Mouse (Mus musculus) MEL (cell line): ENCODE measurements around the gene Kcns1. TPM values are rescaled to one million over a fixed set of nuclear protein-coding genes. Genes with fewer than 3 reads are reported as not detected.

Experiments used
- DNase-seq: peaks from one replicate; pipeline ENCODE4 v3.0.0; 2011; ENCODE audit warnings: low read depth, low spot score
- H3K27ac ChIP-seq: 2 replicates; pipeline ENCODE4 v1.5.1; 2012; ENCODE audit warnings: low read depth, mild to moderate bottlenecking, control low read depth, low read length, moderate library complexity; ENCODE audit not compliant: control insufficient read depth
- H3K27me3 ChIP-seq, 2 experiments: fragments of 150-350 bp in 1 of 2; sonication (generic) in 1 of 2; 2 replicates each; pipeline ENCODE4 v1.6.1; 2012; ENCODE audit warnings: low read length in 2 of 2, mild to moderate bottlenecking in 2 of 2, improper control_type of control experiment in 1 of 2, moderate library complexity in 1 of 2; ENCODE audit not compliant: insufficient read depth in 2 of 2, control insufficient read depth in 1 of 2
- H3K36me3 ChIP-seq, 2 experiments: 2 replicates each; pipeline ENCODE4 v1.6.1; 2012 to 2014; ENCODE audit warnings: low read length in 2 of 2, improper control_type of control experiment in 1 of 2, inconsistent platforms in 1 of 2, mild to moderate bottlenecking in 1 of 2; ENCODE audit not compliant: insufficient read depth in 2 of 2, control insufficient read depth in 1 of 2
- H3K4me1 ChIP-seq, 2 experiments: fragments of 150-350 bp in 1 of 2; sonication (generic) in 1 of 2; 2 replicates each; pipeline ENCODE4 v1.6.1; 2012; ENCODE audit warnings: low read length in 2 of 2, improper control_type of control experiment in 1 of 2, mild to moderate bottlenecking in 1 of 2; ENCODE audit not compliant: insufficient read depth in 2 of 2, control insufficient read depth in 1 of 2
- H3K4me3 ChIP-seq, 2 experiments: fragments of 150-350 bp in 1 of 2; sonication (generic) in 1 of 2; 2 replicates each; pipeline ENCODE4 v1.5.1; 2012; ENCODE audit warnings: low read depth in 2 of 2, low read length in 2 of 2, mild to moderate bottlenecking in 2 of 2, moderate library complexity in 2 of 2, control low read depth in 1 of 2, improper control_type of control experiment in 1 of 2; ENCODE audit not compliant: control insufficient read depth in 1 of 2, insufficient read depth in 1 of 2
- H3K79me2 ChIP-seq: 2 replicates; pipeline ENCODE4 v1.6.1; 2012; ENCODE audit warnings: mild to moderate bottlenecking, low read length, moderate library complexity; ENCODE audit not compliant: control insufficient read depth, poor library complexity, insufficient read depth
- H3K9ac ChIP-seq: 2 replicates; pipeline ENCODE4 v1.6.1; 2012; ENCODE audit warnings: low read depth, mild to moderate bottlenecking, control low read depth, low read length, moderate library complexity; ENCODE audit not compliant: control insufficient read depth, poor library complexity, severe bottlenecking
- H3K9me3 ChIP-seq: fragments of 150-350 bp; sonication (generic); replicated peaks from 2 replicates; pipeline ENCODE4 v1.6.1; 2012; ENCODE audit warnings: mild to moderate bottlenecking, low read length, improper control_type of control experiment, moderate library complexity; ENCODE audit not compliant: insufficient read depth
- BHLHE40 ChIP-seq: IDR thresholded peaks from 2 replicates; pipeline ENCODE4 v1.6.1; 2012; ENCODE audit warnings: low read depth, mild to moderate bottlenecking, inconsistent platforms, low read length, improper control_type of control experiment, borderline replicate concordance
- CHD1 ChIP-seq: IDR thresholded peaks from 2 replicates; pipeline ENCODE4 v1.6.1; 2012; ENCODE audit warnings: low read depth, mild to moderate bottlenecking, inconsistent platforms, low read length, improper control_type of control experiment
- CHD2 ChIP-seq: IDR thresholded peaks from 2 replicates; pipeline ENCODE4 v1.6.1; 2011; ENCODE audit warnings: low read length, improper control_type of control experiment
- CTCF ChIP-seq, 3 experiments: IDR thresholded peaks in 2 of 3; conservative IDR thresholded peaks in 1 of 3; 2 replicates each; pipeline ENCODE4 v1.5.1; 2011 to 2012; ENCODE audit warnings: low read length in 3 of 3, low read depth in 2 of 3, mild to moderate bottlenecking in 2 of 3, improper control_type of control experiment in 1 of 3, inconsistent platforms in 1 of 3, mixed read lengths in 1 of 3, moderate library complexity in 1 of 3; ENCODE audit not compliant: control insufficient read depth in 1 of 3, insufficient read depth in 1 of 3, poor library complexity in 1 of 3, severe bottlenecking in 1 of 3
- E2F4 ChIP-seq: IDR thresholded peaks from 2 replicates; pipeline ENCODE4 v1.6.1; 2011; ENCODE audit warnings: low read depth, low read length, improper control_type of control experiment, borderline replicate concordance
- EP300 ChIP-seq, 2 experiments: IDR thresholded peaks; 2 replicates each; pipeline ENCODE4 v1.6.1; 2011; ENCODE audit warnings: improper control_type of control experiment in 2 of 2, low read length in 2 of 2, low read depth in 1 of 2, mild to moderate bottlenecking in 1 of 2
- GABPA ChIP-seq: IDR thresholded peaks from 2 replicates; pipeline ENCODE4 v1.6.1; 2012; ENCODE audit warnings: low read depth, mild to moderate bottlenecking, inconsistent platforms, low read length, improper control_type of control experiment, moderate library complexity
- GATA1 ChIP-seq: IDR thresholded peaks from 2 replicates; pipeline ENCODE4 v1.6.1; 2011; ENCODE audit warnings: low read depth, low read length, improper control_type of control experiment
- MXI1 ChIP-seq: IDR thresholded peaks from 2 replicates; pipeline ENCODE4 v1.6.1; 2011; ENCODE audit warnings: mild to moderate bottlenecking, low read depth, low read length, improper control_type of control experiment
- NRF1 ChIP-seq: IDR thresholded peaks from 2 replicates; pipeline ENCODE4 v1.6.1; 2014; ENCODE audit warnings: low read depth, mild to moderate bottlenecking, inconsistent platforms, low read length, improper control_type of control experiment, moderate library complexity; ENCODE audit not compliant: poor library complexity, insufficient read depth, severe bottlenecking
- POLR2A ChIP-seq, 2 experiments: IDR thresholded peaks; 2 replicates each; pipeline ENCODE4 v1.6.1; 2011 to 2012; ENCODE audit warnings: low read length in 2 of 2, mild to moderate bottlenecking in 2 of 2, control low read depth in 1 of 2, improper control_type of control experiment in 1 of 2, low read depth in 1 of 2, moderate library complexity in 1 of 2; ENCODE audit not compliant: control insufficient read depth in 1 of 2, insufficient read depth in 1 of 2, poor library complexity in 1 of 2
- POLR2AphosphoS2 ChIP-seq: IDR thresholded peaks from 2 replicates; pipeline ENCODE4 v1.6.1; 2011; ENCODE audit warnings: low read length, improper control_type of control experiment
- POLR2AphosphoS5 ChIP-seq: IDR thresholded peaks from 2 replicates; pipeline ENCODE4 v1.6.1; 2012; ENCODE audit warnings: low read depth, borderline replicate concordance, mild to moderate bottlenecking, inconsistent platforms, low read length, moderate library complexity, mixed read lengths
- TCF12 ChIP-seq: IDR thresholded peaks from 2 replicates; pipeline ENCODE4 v1.6.1; 2014; ENCODE audit warnings: low read depth, mild to moderate bottlenecking, inconsistent platforms, low read length, improper control_type of control experiment, moderate library complexity
- UBTF ChIP-seq: IDR thresholded peaks from 2 replicates; pipeline ENCODE4 v1.6.1; 2012; ENCODE audit warnings: low read depth, mild to moderate bottlenecking, inconsistent platforms, low read length, improper control_type of control experiment, moderate library complexity, borderline replicate concordance; ENCODE audit not compliant: insufficient read depth
- ZKSCAN1 ChIP-seq: IDR thresholded peaks from 2 replicates; pipeline ENCODE4 v1.6.1; 2012; ENCODE audit warnings: low read depth, mild to moderate bottlenecking, inconsistent platforms, low read length, improper control_type of control experiment, moderate library complexity
- ZMIZ1 ChIP-seq: IDR thresholded peaks from 2 replicates; pipeline ENCODE4 v1.6.1; 2012; ENCODE audit warnings: low read depth, mild to moderate bottlenecking, inconsistent platforms, low read length, improper control_type of control experiment, moderate library complexity
- ZNF384 ChIP-seq: IDR thresholded peaks from 2 replicates; pipeline ENCODE4 v1.6.1; 2012; ENCODE audit warnings: low read depth, mild to moderate bottlenecking, inconsistent platforms, low read length, improper control_type of control experiment
- polyA plus RNA-seq, 2 experiments: library from polyadenylated mRNA; stranded (reverse) in 1 of 2; unstranded in 1 of 2; fragments of >175 nt in 1 of 2; fragments of >200 nt in 1 of 2; gene quantifications; 2 replicates each; pipeline versions ENCODE4 v1.2.1 to v1.2.4; 2012; ENCODE audit warnings: low replicate concordance in 2 of 2, low read depth in 1 of 2; ENCODE audit not compliant: insufficient read length in 2 of 2, insufficient read depth in 1 of 2, missing spikeins in 1 of 2
- total RNA-seq: library from RNA; depleted of rRNA; stranded (reverse); fragments of 300-350 nt; gene quantifications from 2 replicates; pipeline ENCODE4 v1.2.3, GENCODE M21; 2012

Kcns1 gene
- total and polyA plus RNA-seq, 3 experiments: not detected

DNA sequence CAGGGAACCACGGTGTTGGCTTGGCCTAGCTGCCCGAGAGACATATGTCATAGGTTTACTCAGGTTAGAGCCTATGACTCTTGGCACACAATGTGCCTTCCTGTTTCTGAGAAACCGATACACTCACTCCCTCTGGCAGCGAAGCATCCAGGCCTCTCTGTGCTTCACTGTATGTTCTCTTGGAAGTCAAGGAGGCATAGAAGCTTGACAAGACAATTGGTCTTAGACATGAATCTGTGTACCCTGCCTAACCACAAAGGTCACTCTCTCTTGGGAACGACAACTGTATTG lies 25.7 kb upstream of the Kcns1 start:
- DNase-seq: no peak
- no peak overlapping the region for H3K27ac ChIP-seq
- no peak overlapping the region for H3K9ac ChIP-seq
- no peaks in the 10 kb centered on the region for H3K36me3 ChIP-seq
- no peaks in the 10 kb centered on the region for H3K4me1 ChIP-seq
- no peak overlapping the region for H3K4me3 ChIP-seq
- no peaks in the 10 kb centered on the region for H3K79me2 ChIP-seq
- TF ChIP-seq ZKSCAN1 (no peak), ZMIZ1 (no peak), CHD1 (no peak), ZNF384 (no peak), NRF1 (no peak), BHLHE40 (no peak), POLR2AphosphoS5 (no peak), CTCF (IDR thresholded peaks at IDR 0.05 in 2 of 3, conservative IDR thresholded peaks at IDR 0.05 in 1 of 3; ENCODE audit: control insufficient read depth in 1 of 3, insufficient read depth in 1 of 3, low read depth in 2 of 3, low read length in 3 of 3, poor library complexity in 1 of 3, severe bottlenecking in 1 of 3) (no peak), GABPA (no peak), MXI1 (no peak), E2F4 (no peak), GATA1 (no peak)
- no peaks in the 10 kb centered on the region for H3K9me3 ChIP-seq
- H3K27me3 ChIP-seq: peaks cover 8 to 13% of the 10 kb centered on the region in 2 experiments

DNA sequence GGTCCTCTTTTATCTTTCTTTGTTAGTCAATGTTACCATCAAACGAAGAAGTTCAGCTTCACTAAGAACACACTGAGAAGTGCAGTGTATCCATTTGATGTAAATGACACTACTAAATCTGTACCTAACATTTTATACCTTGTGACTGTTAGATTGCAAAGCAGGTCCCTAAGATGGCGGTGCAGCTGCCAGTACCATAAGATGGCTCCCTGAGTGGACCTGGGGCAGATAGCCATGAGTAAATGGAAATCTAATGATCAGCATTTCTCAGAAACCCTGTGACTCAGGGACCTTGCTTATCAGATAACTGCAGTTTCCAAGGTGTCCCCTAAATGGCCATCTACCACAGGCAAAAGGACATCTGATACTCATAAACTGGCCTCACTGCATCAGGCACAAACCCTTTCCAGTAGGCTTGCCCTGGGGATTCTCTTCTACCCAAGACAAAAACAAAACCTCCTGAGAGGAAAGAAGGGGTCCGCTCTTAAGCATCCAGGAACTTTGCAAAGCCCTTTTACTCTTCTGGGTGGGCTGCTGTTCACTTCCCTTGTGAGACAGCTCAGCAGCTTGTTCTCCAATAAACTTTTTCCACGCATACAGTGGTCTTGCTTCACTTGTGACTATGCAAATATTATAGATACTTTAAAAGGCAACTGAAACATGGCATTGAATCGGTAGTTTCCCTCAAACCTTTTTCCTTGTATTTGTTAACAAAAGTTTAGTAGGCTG lies 25.2 kb upstream of the Kcns1 start:
- H3K9me3 ChIP-seq: no peaks in the 10 kb centered on the region
- H3K27me3 ChIP-seq: peaks cover 8 to 13% of the 10 kb centered on the region in 2 experiments
- H3K79me2 ChIP-seq: no peaks in the 10 kb centered on the region
- no peak overlapping the region for H3K9ac ChIP-seq
- no peaks in the 10 kb centered on the region for H3K4me1 ChIP-seq
- H3K4me3 ChIP-seq: no peak overlapping the region
- TF ChIP-seq ZNF384 (no peak), POLR2A (IDR thresholded peaks at IDR 0.05; ENCODE audit: control insufficient read depth in 1 of 2, insufficient read depth in 1 of 2, low read depth in 1 of 2, low read length in 2 of 2, poor library complexity in 1 of 2) (no peak), ZKSCAN1 (no peak), EP300 (IDR thresholded peaks at IDR 0.05; ENCODE audit: low read depth in 1 of 2, low read length in 2 of 2) (no peak), POLR2AphosphoS2 (no peak), E2F4 (no peak), UBTF (no peak), CHD2 (no peak), TCF12 (no peak)
- TF ChIP-seq, all 39 proteins: peak for 0
- Histone ChIP-seq H3K27ac (no peak overlapping the region), H3K36me3 (no peaks in the 10 kb centered on the region)
- no peak for DNase-seq
